Mouse (Mus musculus) liver, postnatal 0 days (tissue): ENCODE data around the gene Zdhhc18. TPM values are rescaled to one million over a fixed set of nuclear protein-coding genes. Genes with fewer than 3 reads are reported as not detected.

Experiments used
- ATAC-seq: fragments of 200-750 bp; cut with Nextera tagmentation; 2 replicates; pipeline ENCODE4 v1.8.0; 2017; ENCODE audit warnings: mild to moderate bottlenecking, moderate library complexity
- DNase-seq: peaks from one replicate; pipeline ENCODE4 v3.0.0-alpha.2; 2016
- H3K27ac ChIP-seq: fragments of 300-500 bp; sonication (generic); 2 replicates; pipeline ENCODE4 v1.5.1; 2014; ENCODE audit warnings: antibody characterized with exemption, moderate library complexity, mild to moderate bottlenecking, low read depth
- H3K27me3 ChIP-seq: fragments of 300-500 bp; sonication (generic); 2 replicates; pipeline ENCODE4 v1.6.1; 2014; ENCODE audit warnings: low read length, control low read depth, mixed read lengths; ENCODE audit not compliant: insufficient read depth
- H3K36me3 ChIP-seq: fragments of 300-500 bp; sonication (generic); replicated peaks from 2 replicates; pipeline ENCODE4 v1.6.1; 2014; ENCODE audit warnings: mild to moderate bottlenecking, control low read depth, low read length, moderate library complexity, mixed read lengths; ENCODE audit not compliant: insufficient read depth
- H3K4me1 ChIP-seq: fragments of 300-500 bp; sonication (generic); 2 replicates; pipeline ENCODE4 v1.6.1; 2014; ENCODE audit warnings: antibody characterized with exemption, mild to moderate bottlenecking, control low read depth; ENCODE audit not compliant: insufficient read depth
- H3K4me2 ChIP-seq: fragments of 300-500 bp; sonication (generic); 2 replicates; pipeline ENCODE4 v1.6.1; 2014; ENCODE audit warnings: low read depth, mild to moderate bottlenecking, low read length, moderate library complexity, mixed read lengths
- H3K4me3 ChIP-seq: fragments of 300-500 bp; sonication (generic); 2 replicates; pipeline ENCODE4 v1.5.1; 2014; ENCODE audit warnings: low read depth, low read length
- H3K9ac ChIP-seq: fragments of 300-500 bp; sonication (generic); replicated peaks from 2 replicates; pipeline ENCODE4 v1.6.1; 2014; ENCODE audit warnings: mild to moderate bottlenecking, moderate library complexity
- H3K9me3 ChIP-seq: fragments of 300-500 bp; sonication (generic); 2 replicates; pipeline ENCODE4 v1.6.1; 2016; ENCODE audit warnings: mild to moderate bottlenecking, control low read depth, low read length, mixed read lengths
- CTCF ChIP-seq: sonication (generic); IDR thresholded peaks from 2 replicates; pipeline ENCODE4 v1.5.1; 2016; ENCODE audit warnings: antibody characterized with exemption, low read depth
- EP300 ChIP-seq: IDR thresholded peaks from 2 replicates; pipeline ENCODE4 v1.6.1; 2016; ENCODE audit warnings: antibody characterized with exemption, low read depth, mild to moderate bottlenecking
- WGBS: fragments of 180-500 bp; shearing (Covaris S2); extraction: QIAGEN DNeasy Blood & Tissue Kit; methylation state at CpG from one replicate; pipeline ENCODE4 v1.1.7; 2014; ENCODE audit not compliant: insufficient replicate concordance; 5-methylcytosine and 5-hydroxymethylcytosine counted together
- polyA plus RNA-seq: library from polyadenylated mRNA; unstranded; fragments of >200 nt; fragmentation: Nextera tagmentation; extraction: Ambion mirVana; gene quantifications from 2 replicates; pipeline ENCODE4 v1.2.1, GENCODE M21; 2015

The Zdhhc18 gene
- polyA plus RNA-seq, 1 experiment from 2014 or later: 2.6 TPM

DNA sequence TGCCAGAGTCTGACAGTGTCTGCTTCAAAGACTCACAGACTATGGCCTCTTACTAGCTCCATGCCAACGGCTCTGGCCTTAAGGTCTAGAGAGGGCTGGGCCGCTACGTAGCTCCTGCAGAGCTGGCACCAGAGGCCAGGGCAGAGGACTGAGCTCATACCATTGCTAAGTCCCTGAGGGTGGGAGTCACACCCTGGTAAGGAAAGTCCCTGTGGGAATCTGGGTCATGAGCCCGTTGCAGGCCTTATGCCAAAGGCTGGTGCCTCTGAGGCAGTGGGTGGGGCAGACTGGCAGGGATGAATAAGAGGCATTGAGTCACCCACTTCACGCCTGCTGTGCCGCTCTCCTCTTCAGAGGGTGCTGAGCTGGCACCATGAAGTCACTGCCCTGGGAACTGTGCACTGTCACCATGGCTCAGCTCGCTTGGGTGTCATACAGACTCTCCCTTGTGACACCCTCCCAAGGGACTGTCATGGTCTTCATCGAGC, 35.6 kb downstream of the Zdhhc18 start:
- WGBS: 75% methylated on average over 8 of the region's 8 CpGs
- Histone ChIP-seq H3K36me3 (peaks cover 18% of the 10 kb centered on the region), H3K4me3 (no peak overlapping the region), H3K27ac (no peak overlapping the region), H3K9me3 (no peaks in the 10 kb centered on the region), H3K9ac (no peak overlapping the region), H3K27me3 (no peaks in the 10 kb centered on the region), H3K4me1 (0 out of 2 replicates have a peak, but pooled peaks cover 7% of the 10 kb centered on the region), H3K4me2 (no peak overlapping the region)
- ATAC-seq: peak; percentile 45
- DNase-seq: no peak
- TF ChIP-seq CTCF: no peak
- no peak for TF ChIP-seq EP300

DNA sequence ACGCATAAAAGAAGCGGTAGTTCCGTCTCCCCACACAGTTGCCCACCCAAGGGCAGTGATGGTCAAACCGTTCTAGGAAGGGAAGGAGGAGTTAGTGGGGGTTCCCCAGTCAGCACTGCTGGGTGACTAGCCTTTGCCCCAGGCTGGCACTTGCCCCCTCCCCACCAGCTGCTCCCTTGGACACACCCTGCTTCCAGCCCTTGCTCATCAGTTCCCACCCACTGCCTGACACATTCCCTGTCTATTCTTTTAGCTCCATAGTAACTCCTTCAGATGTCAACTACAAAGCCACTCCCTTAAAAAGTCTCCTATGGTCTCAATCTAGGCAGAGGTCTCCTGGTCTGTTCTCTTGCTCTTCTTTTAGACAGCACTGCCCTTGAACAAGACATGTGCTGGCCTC, 36.1 kb downstream of the Zdhhc18 start:
- DNase-seq (no peak), ATAC-seq (no peak)
- TF ChIP-seq EP300 (no peak), CTCF (no peak)
- H3K4me1 ChIP-seq: 0 out of 2 replicates have a peak, but pooled peaks cover 7% of the 10 kb centered on the region
- no peak overlapping the region for H3K4me3 ChIP-seq
- no peak overlapping the region for H3K4me2 ChIP-seq
- no peaks in the 10 kb centered on the region for H3K27me3 ChIP-seq
- peaks cover 18% of the 10 kb centered on the region for H3K36me3 ChIP-seq
- H3K27ac ChIP-seq: no peak overlapping the region
- H3K9me3 ChIP-seq: no peaks in the 10 kb centered on the region
- whole genome bisulfite sequencing: 75% methylated on average over 4 of the region's 4 CpGs
- no peak overlapping the region for H3K9ac ChIP-seq

DNA sequence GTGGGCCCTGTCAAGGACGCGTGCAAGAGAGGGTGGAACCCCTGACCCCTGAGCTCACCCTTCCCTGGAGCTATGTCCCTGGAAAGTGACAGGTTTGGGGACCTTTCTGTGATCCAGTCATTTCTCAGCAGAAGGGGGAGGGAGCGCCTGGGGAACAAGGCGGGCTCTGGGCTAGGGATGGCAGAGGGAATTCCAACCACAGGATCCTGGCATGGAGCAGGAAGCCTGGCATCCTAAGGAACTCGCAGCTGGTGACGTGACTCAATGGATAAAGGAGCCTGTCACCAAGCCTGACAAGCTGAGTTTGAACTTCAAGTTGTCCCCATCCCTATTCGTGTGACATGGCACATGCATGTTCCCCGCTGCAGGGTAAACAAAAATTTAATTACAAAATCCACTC, 36.9 kb downstream of the Zdhhc18 start:
- no peak overlapping the region for H3K4me2 ChIP-seq
- H3K9me3 ChIP-seq: no peaks in the 10 kb centered on the region
- 84% methylated on average over 8 of the region's 8 CpGs for WGBS
- H3K27me3 ChIP-seq: no peaks in the 10 kb centered on the region
- ATAC-seq: no peak
- no peak for DNase-seq
- H3K9ac ChIP-seq: no peak overlapping the region
- H3K27ac ChIP-seq: no peak overlapping the region
- H3K4me1 ChIP-seq: 0 out of 2 replicates have a peak, but pooled peaks cover 7% of the 10 kb centered on the region
- TF ChIP-seq CTCF (no peak), EP300 (no peak)
- no peak overlapping the region for H3K4me3 ChIP-seq
- peaks cover 24% of the 10 kb centered on the region for H3K36me3 ChIP-seq

DNA sequence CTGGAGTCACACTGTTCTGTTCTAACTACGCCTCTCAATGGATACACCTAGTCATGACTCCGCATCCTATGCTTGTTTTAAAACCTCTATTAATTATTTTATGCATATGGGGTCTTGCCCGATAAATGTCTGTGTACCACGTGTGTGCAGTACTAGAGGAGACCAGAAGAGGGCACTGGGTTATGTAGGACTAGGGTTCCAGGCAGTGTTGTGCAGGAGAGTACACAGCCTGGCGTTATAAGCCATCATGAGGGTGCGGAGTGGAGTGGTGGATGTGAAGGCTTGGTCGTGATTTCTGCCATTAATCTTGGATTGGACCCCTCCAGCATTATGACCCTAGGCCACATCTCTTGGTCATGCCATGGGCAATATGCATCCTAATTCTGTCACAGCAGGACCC, 37.5 kb downstream of the Zdhhc18 start:
- Histone ChIP-seq H3K27ac (no peak overlapping the region), H3K4me1 (0 out of 2 replicates have a peak, but pooled peaks cover 7% of the 10 kb centered on the region), H3K9me3 (no peaks in the 10 kb centered on the region), H3K27me3 (no peaks in the 10 kb centered on the region), H3K9ac (no peak overlapping the region), H3K4me2 (no peak overlapping the region), H3K36me3 (peaks cover 27% of the 10 kb centered on the region), H3K4me3 (no peak overlapping the region)
- TF ChIP-seq CTCF (no peak; the same call in 1 of the 2 replicates), EP300 (no peak)
- no peak for DNase-seq
- no peak for ATAC-seq
- WGBS: 92% methylated on average over 7 of the region's 7 CpGs

DNA sequence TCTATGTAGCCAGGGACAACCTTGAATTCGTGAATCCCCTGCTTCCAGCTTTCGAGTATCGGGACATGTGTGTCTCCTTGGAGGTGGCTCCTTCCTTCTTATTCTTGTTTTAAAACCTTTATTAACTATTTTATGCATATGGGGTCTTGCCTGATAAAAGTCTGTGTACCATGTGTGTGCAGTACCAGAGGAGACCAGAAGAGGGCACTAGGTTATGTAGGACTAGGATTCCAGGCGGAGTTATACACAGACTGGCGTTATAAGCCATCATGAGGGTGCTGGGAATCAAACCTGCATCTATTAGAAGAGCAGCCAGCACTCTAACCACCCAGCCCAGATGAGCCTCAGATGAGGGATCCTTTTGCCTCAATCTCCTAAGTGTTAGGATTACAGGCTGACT, 38.1 kb downstream of the Zdhhc18 start:
- WGBS: 87% methylated on average over 5 of the region's 5 CpGs
- H3K9ac ChIP-seq: no peak overlapping the region
- no peak for ATAC-seq
- no peaks in the 10 kb centered on the region for H3K9me3 ChIP-seq
- TF ChIP-seq CTCF (peak; percentile 57), EP300 (no peak)
- 0 out of 2 replicates have a peak, but pooled peaks cover 7% of the 10 kb centered on the region for H3K4me1 ChIP-seq
- H3K4me3 ChIP-seq: no peak overlapping the region
- H3K27me3 ChIP-seq: no peaks in the 10 kb centered on the region
- H3K36me3 ChIP-seq: peaks cover 31% of the 10 kb centered on the region
- no peak overlapping the region for H3K4me2 ChIP-seq
- H3K27ac ChIP-seq: no peak overlapping the region
- no peak for DNase-seq

DNA sequence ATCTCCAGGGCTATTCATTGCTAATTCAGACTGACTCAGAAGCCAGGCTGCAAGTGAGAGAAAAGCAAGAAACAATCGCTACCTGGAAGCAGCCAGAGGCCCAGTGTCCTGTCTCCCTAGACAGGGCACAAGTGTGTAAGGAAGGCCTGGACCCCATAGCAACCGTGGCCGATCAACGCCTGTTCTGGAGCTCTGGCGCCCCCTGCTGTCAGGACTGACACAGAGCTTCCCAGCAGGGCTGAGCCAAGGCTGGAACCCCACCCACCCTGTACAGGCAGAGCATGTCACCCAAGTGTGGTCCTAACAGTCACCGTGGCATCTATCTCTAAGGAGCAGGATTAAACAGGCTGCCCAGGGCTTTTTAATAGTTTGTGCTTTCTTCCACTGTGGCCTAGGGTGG, 40.2 kb downstream of the Zdhhc18 start:
- ATAC-seq (peak; percentile 73), DNase-seq (peak; percentile 91)
- Histone ChIP-seq H3K4me2 (no peak overlapping the region), H3K27ac (no peak overlapping the region), H3K4me1 (0 out of 2 replicates have a peak, but pooled peaks cover 7% of the 10 kb centered on the region), H3K4me3 (no peak overlapping the region), H3K9me3 (no peaks in the 10 kb centered on the region), H3K36me3 (peaks cover 42% of the 10 kb centered on the region), H3K9ac (no peak overlapping the region), H3K27me3 (no peaks in the 10 kb centered on the region)
- 13% methylated on average over 6 of the region's 6 CpGs for WGBS
- no peak for TF ChIP-seq EP300
- TF ChIP-seq CTCF: peak; percentile 96
